Mouse (Mus musculus) CH12.LX (cell line): ENCODE results near the gene Slc25a34. TPM values are rescaled to one million over a fixed set of nuclear protein-coding genes. Genes with fewer than 3 reads are reported as not detected.

ENCODE experiments used
- DNase-seq: peaks from one replicate; pipeline ENCODE4 v3.0.0-alpha.2; 2013; ENCODE audit errors: extremely low read depth
- H3K27ac ChIP-seq: 2 replicates; pipeline ENCODE4 v1.5.1; 2012; ENCODE audit warnings: low read depth, mild to moderate bottlenecking, control low read depth, moderate library complexity; ENCODE audit not compliant: insufficient read depth
- H3K27me3 ChIP-seq: replicated peaks from 2 replicates; pipeline ENCODE3; 2012; ENCODE audit warnings: inconsistent platforms
- H3K36me3 ChIP-seq, 2 experiments: replicated peaks in 1 of 2; 2 replicates each; pipeline versions ENCODE3 to v1.6.1; 2012; ENCODE audit warnings: inconsistent platforms in 1 of 2, low read length in 1 of 2, mild to moderate bottlenecking in 1 of 2, mixed read lengths in 1 of 2, moderate library complexity in 1 of 2; ENCODE audit not compliant: control insufficient read depth in 1 of 2, insufficient read depth in 1 of 2
- H3K4me1 ChIP-seq, 2 experiments: 2 replicates each; pipeline ENCODE4 v1.6.1; 2012; ENCODE audit warnings: inconsistent platforms in 1 of 2, moderate library complexity in 1 of 2; ENCODE audit not compliant: insufficient read depth in 2 of 2, control insufficient read depth in 1 of 2
- H3K4me2 ChIP-seq: 2 replicates; pipeline ENCODE4 v1.6.1; 2012; ENCODE audit warnings: low read depth, mild to moderate bottlenecking, control low read depth; ENCODE audit not compliant: poor library complexity, insufficient read depth, severe bottlenecking
- H3K4me3 ChIP-seq, 3 experiments: fragments of 150-350 bp in 1 of 3; sonication (generic) in 1 of 3; replicated peaks in 1 of 3; 2 replicates each; pipeline versions ENCODE3 to v1.5.1; 2011 to 2012; ENCODE audit warnings: low read depth in 2 of 3, low read length in 2 of 3, mild to moderate bottlenecking in 2 of 3, moderate library complexity in 2 of 3, control low read depth in 1 of 3, improper control_type of control experiment in 1 of 3, inconsistent platforms in 1 of 3, mixed read lengths in 1 of 3; ENCODE audit not compliant: poor library complexity in 1 of 3
- H3K79me2 ChIP-seq: replicated peaks from 2 replicates; pipeline ENCODE4 v1.6.1; 2012; ENCODE audit warnings: mild to moderate bottlenecking, moderate library complexity; ENCODE audit not compliant: control insufficient read depth, poor library complexity, insufficient read depth, severe bottlenecking; ENCODE audit errors: extremely low read depth
- H3K9ac ChIP-seq: 2 replicates; pipeline ENCODE4 v1.6.1; 2012; ENCODE audit warnings: low read depth, mild to moderate bottlenecking, control low read depth, moderate library complexity; ENCODE audit not compliant: insufficient read depth
- H3K9me3 ChIP-seq: replicated peaks from 2 replicates; pipeline ENCODE3; 2012; ENCODE audit warnings: low read length, inconsistent platforms, mixed read lengths
- CHD1 ChIP-seq: IDR thresholded peaks from 2 replicates; pipeline ENCODE4 v1.6.1; 2012; ENCODE audit warnings: low read depth, low read length, improper control_type of control experiment, inconsistent platforms
- CTCF ChIP-seq, 2 experiments: IDR thresholded peaks in 1 of 2; conservative IDR thresholded peaks in 1 of 2; 2 replicates each; pipeline ENCODE4 v1.5.1; 2011 to 2012; ENCODE audit warnings: low read depth in 2 of 2, low read length in 2 of 2, improper control_type of control experiment in 1 of 2, inconsistent platforms in 1 of 2, mild to moderate bottlenecking in 1 of 2, moderate library complexity in 1 of 2
- EP300 ChIP-seq: IDR thresholded peaks from 2 replicates; pipeline ENCODE4 v1.6.1; 2011; ENCODE audit warnings: low read length, improper control_type of control experiment
- JUND ChIP-seq: conservative IDR thresholded peaks from 2 replicates; pipeline ENCODE4 v1.6.1; 2011; ENCODE audit warnings: low read depth, low read length, improper control_type of control experiment
- MAFK ChIP-seq: IDR thresholded peaks from 2 replicates; pipeline ENCODE4 v1.6.1; 2011; ENCODE audit warnings: low read length, improper control_type of control experiment; ENCODE audit not compliant: insufficient replicate concordance
- MAZ ChIP-seq: IDR thresholded peaks from 2 replicates; pipeline ENCODE4 v1.6.1; 2012; ENCODE audit warnings: low read depth, mild to moderate bottlenecking, inconsistent platforms, low read length, improper control_type of control experiment, moderate library complexity
- MEF2A ChIP-seq: IDR thresholded peaks from 2 replicates; pipeline ENCODE4 v1.6.1; 2014; ENCODE audit warnings: low read depth, mild to moderate bottlenecking, inconsistent platforms, low read length, improper control_type of control experiment, borderline replicate concordance
- POLR2A ChIP-seq: IDR thresholded peaks from 2 replicates; pipeline ENCODE4 v1.6.1; 2011; ENCODE audit warnings: low read depth, mild to moderate bottlenecking, improper control_type of control experiment, low read length
- POLR2AphosphoS2 ChIP-seq: IDR thresholded peaks from 2 replicates; pipeline ENCODE4 v1.6.1; 2011; ENCODE audit warnings: low read depth, low read length, improper control_type of control experiment
- RAD21 ChIP-seq: IDR thresholded peaks from 2 replicates; pipeline ENCODE4 v1.6.1; 2011; ENCODE audit warnings: low read depth, mild to moderate bottlenecking, low read length, improper control_type of control experiment, moderate library complexity
- SMC3 ChIP-seq: IDR thresholded peaks from 2 replicates; pipeline ENCODE4 v1.6.1; 2011; ENCODE audit warnings: low read depth, low read length, improper control_type of control experiment
- TBP ChIP-seq: conservative IDR thresholded peaks from 2 replicates; pipeline ENCODE4 v1.6.1; 2011; ENCODE audit warnings: low read depth, low read length, improper control_type of control experiment
- UBTF ChIP-seq: IDR thresholded peaks from 2 replicates; pipeline ENCODE4 v1.6.1; 2012; ENCODE audit warnings: low read depth, mild to moderate bottlenecking, inconsistent platforms, low read length, improper control_type of control experiment, moderate library complexity
- USF1 ChIP-seq: IDR thresholded peaks from 2 replicates; pipeline ENCODE4 v1.6.1; 2014; ENCODE audit warnings: low read depth, mild to moderate bottlenecking, inconsistent platforms, low read length, improper control_type of control experiment
- USF2 ChIP-seq: conservative IDR thresholded peaks from 2 replicates; pipeline ENCODE4 v1.6.1; 2011; ENCODE audit warnings: low read depth, low read length, improper control_type of control experiment
- ZKSCAN1 ChIP-seq: IDR thresholded peaks from 2 replicates; pipeline ENCODE4 v1.6.1; 2012; ENCODE audit warnings: low read depth, inconsistent platforms, low read length, improper control_type of control experiment, borderline replicate concordance
- ZNF384 ChIP-seq: IDR thresholded peaks from 2 replicates; pipeline ENCODE4 v1.6.1; 2012; ENCODE audit warnings: low read depth, low read length, improper control_type of control experiment, inconsistent platforms
- dilution Hi-C: fragments of 300-500 bp; cut with MboI; formaldehyde crosslinking; loops from 2 replicates; pipeline ENCODE4 v1.14.3; 2020; ENCODE audit warnings: low sequenced_read_pairs; ENCODE audit not compliant: extremely low pct_unique_long_range_greater_than_20kb, extremely low pct_ligation_motif_present
- in situ Hi-C: fragments of 300-500 bp; cut with MboI; formaldehyde crosslinking; loops from 3 replicates; pipeline ENCODE4 v1.14.3; 2019; ENCODE audit warnings: low sequenced_read_pairs, low pct_ligation_motif_present, low pct_unique_long_range_greater_than_20kb, mixed read lengths
- polyA plus RNA-seq: library from polyadenylated mRNA; unstranded; fragments of >175 nt; gene quantifications from 2 replicates; pipeline ENCODE4 v1.2.1, GENCODE M21; 2012; ENCODE audit warnings: low read depth; ENCODE audit not compliant: insufficient read length
- total RNA-seq, 2 experiments: library from RNA; depleted of rRNA; stranded (reverse); fragments of 300-350 nt in 1 of 2; fragments of >200 nt in 1 of 2; gene quantifications; 2 replicates each; pipeline ENCODE4 v1.2.3; 2012 to 2014

The Slc25a34 gene
- total and polyA plus RNA-seq, 3 experiments: 0.23 to 1.7 (median 0.64) TPM

DNA sequence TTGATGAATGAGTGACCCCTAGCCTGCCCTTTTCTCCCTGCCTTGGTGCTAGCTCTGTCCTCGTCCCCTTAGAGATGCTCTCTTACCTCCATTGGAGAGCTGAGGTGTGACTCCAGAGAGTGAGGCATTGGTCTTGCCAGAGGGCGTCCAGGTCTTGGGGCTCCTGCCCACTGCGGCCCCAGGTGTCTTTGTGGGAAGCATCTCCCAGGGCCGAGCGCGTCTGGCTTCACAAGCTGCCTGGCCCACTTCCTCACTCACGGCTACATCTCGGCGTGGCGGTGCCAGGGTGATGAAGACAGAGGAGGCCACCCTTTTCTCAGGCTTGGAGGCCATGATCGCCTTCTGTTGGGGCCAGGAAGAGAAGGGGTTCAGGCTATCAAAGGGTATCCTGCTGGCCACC, 28.5 kb downstream of the Slc25a34 start:
- no peak overlapping the region for H3K4me2 ChIP-seq
- in situ Hi-C loops: no loop called here
- no peak overlapping the region for H3K4me3 ChIP-seq
- no peak overlapping the region for H3K9ac ChIP-seq
- no peaks in the 10 kb centered on the region for H3K79me2 ChIP-seq
- H3K27ac ChIP-seq: no peak overlapping the region
- no peak for DNase-seq
- no peaks in the 10 kb centered on the region for H3K36me3 ChIP-seq
- TF ChIP-seq TBP: no peak
- no peak for TF ChIP-seq ZKSCAN1
- no peak for TF ChIP-seq POLR2A
- no peak for TF ChIP-seq MAZ
- TF ChIP-seq RAD21: no peak
- TF ChIP-seq POLR2AphosphoS2: no peak
- no peak for TF ChIP-seq MAFK
- no peak for TF ChIP-seq USF2
- no peak for TF ChIP-seq JUND
- TF ChIP-seq ZNF384: no peak
- TF ChIP-seq MEF2A: no peak
- TF ChIP-seq EP300: no peak
- no peak for TF ChIP-seq SMC3
- no peak for TF ChIP-seq CHD1
- H3K27me3 ChIP-seq: no peaks in the 10 kb centered on the region
- H3K4me1 ChIP-seq: 0 out of 4 replicates have a peak, but pooled peaks cover under 1% of the 10 kb centered on the region in 2 experiments
- H3K9me3 ChIP-seq: peaks cover 4% of the 10 kb centered on the region
- dilution Hi-C loops: no loop called here

DNA sequence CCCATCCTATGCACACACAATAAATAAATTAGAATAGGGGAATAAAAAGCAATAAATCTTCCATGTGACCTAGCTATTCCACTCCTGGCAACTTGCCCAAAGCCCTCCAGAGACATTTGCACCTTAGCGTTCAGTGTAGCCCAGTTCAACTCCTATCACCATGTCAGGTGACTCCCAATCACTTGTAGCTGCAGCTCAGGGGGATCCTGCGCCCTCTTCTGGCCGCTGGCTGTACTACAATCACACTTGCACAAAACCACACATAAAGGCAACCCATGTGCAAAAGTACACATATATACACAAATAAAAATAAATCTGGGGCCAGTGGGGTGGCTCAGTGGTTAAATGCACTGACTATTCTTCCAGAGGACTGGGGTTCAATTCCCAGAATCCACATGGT, 32.1 kb downstream of the Slc25a34 start:
- dilution Hi-C loops: no loop called here
- H3K36me3 ChIP-seq: no peaks in the 10 kb centered on the region

More for the DNA sequence above, 32.1 kb downstream of the Slc25a34 start:
- DNase-seq: peak; percentile 44
- in situ Hi-C loops: no loop called here
- Histone ChIP-seq H3K9me3 (peaks cover 4% of the 10 kb centered on the region), H3K27ac (no peak overlapping the region), H3K27me3 (no peaks in the 10 kb centered on the region), H3K9ac (no peak overlapping the region), H3K4me2 (no peak overlapping the region), H3K79me2 (no peaks in the 10 kb centered on the region), H3K4me1 (peaks cover 0 to 11% of the 10 kb centered on the region in 2 experiments; a peak in 2 of 4 replicates), H3K4me3 (no peak overlapping the region)
- peak; percentile 14; the same call in 1 of the 2 replicates for TF ChIP-seq USF1
- TF ChIP-seq SMC3: peak; percentile 70
- TF ChIP-seq RAD21: peak; percentile 44
- no peak for TF ChIP-seq EP300
- peak; percentile 72 to 75 for TF ChIP-seq CTCF (conservative IDR thresholded peaks at IDR 0.05 in 1 of 2, IDR thresholded peaks at IDR 0.05 in 1 of 2; ENCODE audit: low read depth in 2 of 2, low read length in 2 of 2)
- TF ChIP-seq UBTF: no peak
